Mouse (Mus musculus) lung, adult 2 months (tissue): ENCODE measurements at regions not wholly inside any gene's neighbourhood (a gene's known extent, or its start where the extent isn't known, plus 50 kb on each side); places are given as distances from the start of the nearest gene placed in this dataset.

Experiments
- CTCF ChIP-seq: fragments of 200-500 bp; IDR thresholded peaks from 2 replicates; pipeline ENCODE4 v1.5.1; 2011; ENCODE audit warnings: mild to moderate bottlenecking, low read length, control low read depth; ENCODE audit not compliant: insufficient read depth
- POLR2A ChIP-seq: fragments of 200-500 bp; IDR thresholded peaks from 2 replicates; pipeline ENCODE4 v1.6.1; 2011; ENCODE audit warnings: low read depth, mild to moderate bottlenecking, control low read depth, low read length, borderline replicate concordance; ENCODE audit errors: extremely low read depth

DNA sequence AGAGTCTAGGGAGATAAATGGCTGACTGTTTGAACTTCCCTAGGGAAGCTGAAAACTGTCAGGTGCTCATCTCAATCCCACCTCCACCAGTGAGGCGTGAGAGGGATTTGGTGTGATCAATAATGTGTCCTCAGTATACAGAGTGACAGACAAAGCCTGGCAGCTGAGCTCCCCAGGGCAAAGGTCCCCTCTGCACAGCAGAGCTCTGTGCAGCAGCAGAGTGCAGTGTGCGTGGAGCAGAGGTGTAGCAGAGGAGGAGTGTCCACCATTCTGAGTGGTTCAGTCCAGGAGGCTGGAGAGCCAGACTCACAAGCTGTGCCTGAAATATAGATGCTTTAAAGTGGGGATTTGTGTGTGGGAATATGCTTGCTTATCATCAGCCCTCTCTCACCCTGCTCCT is 112.8 kb upstream of the Etl4 start:
- TF ChIP-seq CTCF (no peak), POLR2A (no peak)
